Mouse (Mus musculus): ENCODE data around the gene Pip5k1b.

- TF ChIP-seq POLR2A (IDR thresholded peaks at IDR 0.05; ENCODE audit: borderline replicate concordance, insufficient read depth, low read length) = no peak
- TF ChIP-seq CTCF (IDR thresholded peaks at IDR 0.05; ENCODE audit: borderline replicate concordance, insufficient read depth, low read depth, low read length) = no peak
These were observed 219.1 kb downstream of the Pip5k1b start for GRCm38 (mm10) chr19:24336370-24337076.

Data from cerebellum, adult 2 months (tissue).